Mouse (Mus musculus) testis, adult 2 months (tissue): ENCODE data around the gene Unc13c.

Experiments used
- CTCF ChIP-seq: fragments of 200-500 bp; IDR thresholded peaks from 2 replicates; pipeline ENCODE4 v1.5.1; 2012; ENCODE audit warnings: low read depth, mild to moderate bottlenecking, inconsistent platforms, low read length, moderate library complexity; ENCODE audit not compliant: control insufficient read depth, insufficient read depth, insufficient replicate concordance
- POLR2A ChIP-seq: fragments of 200-500 bp; IDR thresholded peaks from 2 replicates; pipeline ENCODE4 v1.6.1; 2012; ENCODE audit warnings: low read depth, mild to moderate bottlenecking, inconsistent platforms, low read length, moderate library complexity; ENCODE audit not compliant: control insufficient read depth

DNA sequence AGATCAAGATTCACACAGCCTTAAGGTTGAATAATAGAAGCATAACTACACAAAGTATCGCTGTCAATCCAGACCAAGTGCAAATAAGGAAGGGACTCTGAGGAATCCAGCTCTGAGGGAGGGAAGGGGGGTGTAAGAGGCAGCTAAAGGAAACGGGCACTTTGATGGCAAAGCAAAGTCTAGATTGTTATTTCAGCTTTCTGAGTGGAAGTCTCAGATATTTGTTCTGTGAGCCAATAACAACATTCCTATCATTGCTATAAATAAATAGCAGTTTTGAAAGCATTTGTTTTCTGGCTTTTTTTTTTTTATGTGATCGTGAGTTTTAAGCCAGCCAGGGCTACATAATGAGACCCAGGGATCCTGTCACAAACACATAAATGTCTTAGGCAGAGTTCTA lies 114.5 kb downstream of the Unc13c start:
- no peak for TF ChIP-seq CTCF
- no peak for TF ChIP-seq POLR2A
